Mouse (Mus musculus) heart, embryonic 14.5 days (tissue): Measurements from ENCODE around the gene Fzr1. TPM values are rescaled to one million over a fixed set of nuclear protein-coding genes. Genes with fewer than 3 reads are reported as not detected.
A peak's percentile ranks its signal among the peaks of the same experiment; 100 is the strongest.

Experiments
- ATAC-seq: fragments of 200-750 bp; cut with Nextera tagmentation; 2 replicates; pipeline ENCODE4 v1.8.0; 2017; ENCODE audit warnings: low read depth, moderate TSS enrichment; ENCODE audit not compliant: insufficient number of reproducible peaks, insufficient read depth, low FRiP score
- H3K27ac ChIP-seq, 2 experiments: fragments of 200-500 bp in 1 of 2; fragments of 300-500 bp in 1 of 2; sonication (generic) in 1 of 2; replicated peaks in 1 of 2; 2 replicates each; pipeline ENCODE4 v1.5.1; 2012 to 2014; ENCODE audit warnings: low read depth in 2 of 2, low read length in 2 of 2, control low read depth in 1 of 2, mild to moderate bottlenecking in 1 of 2, mixed read lengths in 1 of 2; ENCODE audit not compliant: control insufficient read depth in 1 of 2, insufficient read depth in 1 of 2
- H3K27me3 ChIP-seq: fragments of 300-500 bp; sonication (generic); 2 replicates; pipeline ENCODE4 v1.6.1; 2014; ENCODE audit warnings: mild to moderate bottlenecking, low read length, control low read depth; ENCODE audit not compliant: control insufficient read depth, insufficient read depth
- H3K36me3 ChIP-seq: fragments of 300-500 bp; sonication (generic); 2 replicates; pipeline ENCODE4 v1.6.1; 2014; ENCODE audit warnings: mild to moderate bottlenecking, control low read depth, low read length, mixed read lengths; ENCODE audit not compliant: control insufficient read depth, insufficient read depth
- H3K4me1 ChIP-seq, 2 experiments: fragments of 200-500 bp in 1 of 2; fragments of 300-500 bp in 1 of 2; sonication (generic) in 1 of 2; 2 replicates each; pipeline ENCODE4 v1.6.1; 2012 to 2014; ENCODE audit warnings: low read length in 2 of 2, control low read depth in 1 of 2, mixed read lengths in 1 of 2; ENCODE audit not compliant: control insufficient read depth in 2 of 2, insufficient read depth in 2 of 2
- H3K4me2 ChIP-seq: fragments of 300-500 bp; sonication (generic); 2 replicates; pipeline ENCODE4 v1.6.1; 2014; ENCODE audit warnings: mild to moderate bottlenecking, low read length
- H3K4me3 ChIP-seq, 2 experiments: fragments of 200-500 bp in 1 of 2; fragments of 300-500 bp in 1 of 2; sonication (generic) in 1 of 2; 2 replicates each; pipeline ENCODE4 v1.5.1; 2012 to 2014; ENCODE audit warnings: low read length in 2 of 2, mild to moderate bottlenecking in 2 of 2, control low read depth in 1 of 2, low read depth in 1 of 2, moderate library complexity in 1 of 2; ENCODE audit not compliant: control insufficient read depth in 1 of 2, insufficient read depth in 1 of 2
- H3K9ac ChIP-seq: fragments of 300-500 bp; sonication (generic); 2 replicates; pipeline ENCODE4 v1.6.1; 2014; ENCODE audit warnings: mild to moderate bottlenecking, low read length
- H3K9me3 ChIP-seq: fragments of 300-500 bp; sonication (generic); 2 replicates; pipeline ENCODE4 v1.6.1; 2016; ENCODE audit warnings: low read length, control low read depth; ENCODE audit not compliant: control insufficient read depth
- WGBS: fragments of 180-500 bp; shearing (Covaris S2); extraction: QIAGEN DNeasy Blood & Tissue Kit; methylation state at CpG from one replicate; pipeline ENCODE4 v1.1.7; 2014; 5-methylcytosine and 5-hydroxymethylcytosine counted together
- polyA plus RNA-seq: library from polyadenylated mRNA; unstranded; fragments of >200 nt; fragmentation: Nextera tagmentation; extraction: Ambion mirVana; gene quantifications from 2 replicates; pipeline ENCODE4 v1.2.1, GENCODE M21; 2014

The Fzr1 gene
- polyA plus RNA-seq, 1 experiment from 2014 or later = 64.6 TPM

DNA sequence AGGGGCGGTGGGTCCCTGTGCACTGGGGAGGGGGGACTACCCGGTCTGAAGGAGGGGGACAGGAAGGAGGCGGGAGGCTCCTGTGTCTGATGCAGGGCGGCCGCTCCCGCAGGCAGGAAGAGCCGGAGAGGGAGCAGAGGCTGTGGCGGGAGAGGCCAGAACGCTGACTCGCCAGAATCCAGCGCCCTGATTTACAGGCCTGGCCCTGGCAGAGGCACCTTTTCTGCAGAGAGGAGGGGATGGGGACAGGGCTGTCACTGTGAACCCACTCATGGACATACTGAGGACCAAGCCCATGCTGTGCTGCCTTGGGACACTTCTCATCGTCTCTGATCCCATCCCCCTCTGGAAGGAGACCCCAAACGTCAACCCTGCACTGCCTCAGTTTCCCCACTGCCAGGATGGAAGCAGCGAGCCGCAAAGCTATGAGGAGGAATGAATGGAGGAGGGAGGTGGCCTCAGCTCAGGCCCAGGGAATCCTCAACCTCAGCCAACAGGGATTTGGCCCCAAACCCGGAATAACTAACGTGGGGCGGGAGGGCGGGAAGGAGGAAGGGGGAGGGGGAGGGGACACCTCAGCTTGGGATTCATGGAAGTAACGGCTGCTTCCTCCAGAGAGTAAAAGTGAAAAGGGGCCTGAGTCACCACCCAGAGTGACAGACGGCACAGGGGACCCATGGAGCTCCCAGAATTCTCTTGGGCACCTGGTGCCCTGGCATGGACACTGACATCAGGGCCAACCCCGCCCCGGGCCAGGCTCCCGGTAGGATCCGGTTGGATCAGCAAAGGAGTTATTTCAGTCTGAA is 46.1 kb upstream of the Fzr1 start:
- H3K4me2 ChIP-seq = peak overlapping the region; percentile 93
- WGBS = 12% methylated on average over 25 of the region's 25 CpGs
- H3K27ac ChIP-seq = peak overlapping the region; percentile 65 to 71
- H3K9ac ChIP-seq = peak overlapping the region; percentile 84
- peak; percentile 10; the same call in 1 of the 2 replicates for ATAC-seq
- H3K36me3 ChIP-seq = peaks cover 12% of the 10 kb centered on the region
- H3K4me1 ChIP-seq = peaks cover 24 to 34% of the 10 kb centered on the region in 2 experiments
- H3K4me3 ChIP-seq = peak overlapping the region; percentile 17 to 59
- H3K9me3 ChIP-seq = no peaks in the 10 kb centered on the region
- H3K27me3 ChIP-seq = no peaks in the 10 kb centered on the region

DNA sequence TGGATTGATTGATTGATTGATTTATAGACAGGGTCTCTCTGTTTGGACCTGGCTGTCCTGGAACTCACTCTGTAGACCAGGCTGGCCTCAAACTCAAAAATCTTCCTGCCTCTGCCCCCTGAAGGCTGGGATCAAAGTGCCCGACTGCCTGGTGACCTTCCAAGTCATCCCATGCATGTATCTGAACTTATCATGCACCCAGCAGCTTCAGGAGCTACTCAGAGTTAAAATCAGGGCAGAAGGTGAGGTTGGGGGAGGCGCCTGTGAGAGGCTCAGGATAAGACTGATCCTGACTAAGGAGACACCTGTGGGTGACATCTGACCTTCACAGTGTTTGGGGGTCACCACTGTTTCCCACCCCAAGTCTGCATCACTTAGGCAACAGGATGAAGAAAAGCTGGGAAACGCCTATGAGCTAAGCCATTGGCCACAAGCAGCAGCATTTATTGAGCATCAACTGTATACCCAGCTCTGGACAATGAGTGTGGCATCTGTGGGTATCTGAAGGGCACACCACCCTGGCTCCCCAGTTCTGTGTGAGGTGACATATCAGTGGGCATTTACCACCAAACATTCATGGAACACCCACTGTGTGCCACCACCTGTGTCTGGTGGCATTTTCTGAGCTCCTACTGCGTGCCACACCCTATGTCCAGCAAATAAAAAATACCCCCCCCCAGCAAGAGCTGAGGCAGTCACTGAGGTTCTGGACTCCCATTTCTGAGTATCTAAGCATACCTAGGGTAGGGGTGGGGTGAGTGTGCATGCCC is 45.3 kb upstream of the Fzr1 start:
- Histone ChIP-seq H3K9ac (peak overlapping the region; percentile 84; the same call in 1 of the 2 replicates), H3K9me3 (no peaks in the 10 kb centered on the region), H3K36me3 (peaks cover 20% of the 10 kb centered on the region), H3K27ac (peak overlapping the region in 1 of 2 experiments; percentile 71; a peak in 2 of 4 replicates), H3K4me2 (peak overlapping the region; percentile 93), H3K4me3 (no peak overlapping the region), H3K4me1 (peaks cover 25 to 39% of the 10 kb centered on the region in 2 experiments), H3K27me3 (no peaks in the 10 kb centered on the region)
- WGBS = 74% methylated on average over 4 of the region's 4 CpGs
- no peak for ATAC-seq

DNA sequence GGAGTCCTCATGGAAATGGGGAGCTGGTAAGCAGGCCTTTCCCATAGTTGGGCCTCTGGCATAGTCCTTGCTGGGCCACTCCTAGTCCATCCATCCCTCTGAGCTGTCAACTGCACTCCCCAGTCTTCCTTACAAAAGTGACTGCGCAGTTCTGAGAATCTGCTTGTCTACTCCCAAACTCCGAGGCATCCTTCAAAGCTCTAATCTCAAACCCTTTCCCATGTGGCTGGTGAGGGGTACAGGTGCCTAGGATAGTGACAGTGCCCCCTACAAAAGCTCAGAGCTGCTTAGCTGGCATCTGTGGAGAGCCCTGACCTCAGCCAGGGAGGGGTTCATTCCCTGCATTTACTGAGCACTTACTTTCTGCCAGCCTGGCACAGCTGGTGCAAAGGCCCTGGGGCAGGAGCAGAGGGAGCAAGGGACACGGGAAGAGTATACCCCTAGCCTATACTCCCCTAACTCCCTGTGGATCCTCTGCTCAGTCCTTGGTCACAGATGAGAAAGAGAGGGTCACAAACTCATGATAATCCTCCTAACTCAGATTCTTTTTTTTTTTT is 44.4 kb upstream of the Fzr1 start:
- 82% methylated on average over 3 of the region's 3 CpGs for WGBS
- Histone ChIP-seq H3K27ac (no peak overlapping the region), H3K9ac (no peak overlapping the region), H3K4me3 (no peak overlapping the region), H3K27me3 (no peaks in the 10 kb centered on the region), H3K9me3 (no peaks in the 10 kb centered on the region), H3K4me2 (no peak overlapping the region), H3K36me3 (peaks cover 23% of the 10 kb centered on the region), H3K4me1 (peaks cover 28 to 46% of the 10 kb centered on the region in 2 experiments)
- ATAC-seq = no peak

DNA sequence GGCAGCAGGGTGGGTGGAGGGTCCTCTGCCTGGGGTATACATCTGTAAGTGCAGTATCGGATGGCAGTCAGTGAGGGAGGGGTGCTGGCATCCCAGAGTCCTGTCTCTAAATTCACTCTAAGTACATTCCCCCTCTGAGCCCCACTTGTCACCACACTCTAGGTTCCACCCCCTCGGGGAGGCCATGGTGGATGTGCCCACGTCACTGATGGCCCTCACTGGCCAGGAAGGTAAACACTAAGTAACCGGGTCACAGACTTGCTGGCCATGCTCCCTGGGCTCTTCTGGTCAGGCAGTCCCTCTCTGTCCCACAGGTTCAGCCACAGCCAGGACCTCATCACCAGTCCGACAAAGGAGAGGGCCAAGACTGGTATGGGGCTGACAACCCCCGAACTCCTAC is 43.9 kb upstream of the Fzr1 start:
- peaks cover 30 to 48% of the 10 kb centered on the region in 2 experiments for H3K4me1 ChIP-seq
- peaks cover 26% of the 10 kb centered on the region for H3K36me3 ChIP-seq
- no peaks in the 10 kb centered on the region for H3K27me3 ChIP-seq

DNA sequence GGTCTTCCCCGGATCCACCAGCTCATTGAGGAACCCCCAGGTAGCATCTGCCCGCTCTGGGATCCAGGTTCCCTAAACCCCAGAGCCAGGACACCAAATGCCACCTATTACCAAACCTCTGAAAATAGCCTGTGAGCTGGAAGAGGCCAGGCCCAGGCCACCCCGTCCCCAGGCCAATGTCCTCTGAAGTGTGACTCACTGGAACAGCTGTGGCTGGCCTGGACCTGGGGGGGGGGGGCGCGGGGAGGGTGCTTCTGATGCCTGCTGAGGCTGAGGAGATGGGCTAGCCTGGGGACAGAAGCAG is 43.4 kb upstream of the Fzr1 start:
- no peak overlapping the region for H3K4me2 ChIP-seq
- no peaks in the 10 kb centered on the region for H3K9me3 ChIP-seq
- 62% methylated on average over 5 of the region's 5 CpGs for WGBS
- no peak overlapping the region for H3K27ac ChIP-seq
- H3K36me3 ChIP-seq = peaks cover 26% of the 10 kb centered on the region
- H3K4me1 ChIP-seq = peaks cover 32 to 51% of the 10 kb centered on the region in 2 experiments
- H3K4me3 ChIP-seq = no peak overlapping the region
- H3K27me3 ChIP-seq = no peaks in the 10 kb centered on the region
- no peak for ATAC-seq
- no peak overlapping the region for H3K9ac ChIP-seq

More for the DNA sequence above, 43.9 kb upstream of the Fzr1 start:
- 75% methylated on average over 6 of the region's 6 CpGs for WGBS
- Histone ChIP-seq H3K4me3 (no peak overlapping the region), H3K27ac (no peak overlapping the region), H3K4me2 (no peak overlapping the region), H3K9me3 (no peaks in the 10 kb centered on the region), H3K9ac (no peak overlapping the region)
- no peak for ATAC-seq

DNA sequence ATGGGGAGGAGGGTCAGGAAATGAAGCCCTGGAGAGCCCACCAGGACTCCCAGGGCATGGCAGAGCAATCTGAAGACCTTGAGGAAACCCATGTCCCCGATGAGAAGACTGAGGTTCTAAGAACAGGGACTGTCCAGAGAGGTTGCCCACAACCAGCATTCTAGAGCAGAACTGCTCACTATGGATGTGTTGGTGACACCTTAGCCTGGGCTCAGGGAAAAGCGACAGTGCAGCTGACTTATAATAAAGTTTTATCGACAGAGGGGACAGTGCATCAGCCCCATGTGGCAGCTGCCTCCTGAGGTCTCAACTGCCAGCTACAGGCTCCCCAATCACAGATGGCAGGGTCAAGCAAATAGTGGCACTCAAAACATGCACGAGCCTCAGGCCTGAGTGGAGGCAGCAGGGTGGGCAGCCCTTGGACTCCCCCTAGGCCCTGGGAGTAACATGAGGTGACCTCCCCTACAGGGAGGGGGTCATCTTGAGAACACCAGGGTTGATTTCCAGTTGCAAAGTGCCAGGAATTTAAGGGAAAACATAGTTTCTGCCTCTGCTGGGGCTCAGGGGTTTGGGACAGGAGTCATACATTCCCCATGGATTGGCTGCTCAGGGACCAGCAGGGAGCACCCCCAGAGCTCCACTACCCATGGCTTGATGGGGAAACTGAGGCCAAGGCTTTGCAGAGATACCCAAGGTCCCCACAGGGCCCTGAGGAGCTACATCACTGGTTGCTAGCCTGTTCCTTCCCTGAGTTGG is 42.9 kb upstream of the Fzr1 start:
- Histone ChIP-seq H3K9ac (no peak overlapping the region), H3K4me2 (no peak overlapping the region), H3K27me3 (no peaks in the 10 kb centered on the region), H3K4me1 (peaks cover 36 to 56% of the 10 kb centered on the region in 2 experiments), H3K4me3 (no peak overlapping the region), H3K9me3 (no peaks in the 10 kb centered on the region), H3K27ac (no peak overlapping the region), H3K36me3 (peaks cover 26% of the 10 kb centered on the region)
- ATAC-seq = no peak
- 79% methylated on average over 4 of the region's 4 CpGs for WGBS

DNA sequence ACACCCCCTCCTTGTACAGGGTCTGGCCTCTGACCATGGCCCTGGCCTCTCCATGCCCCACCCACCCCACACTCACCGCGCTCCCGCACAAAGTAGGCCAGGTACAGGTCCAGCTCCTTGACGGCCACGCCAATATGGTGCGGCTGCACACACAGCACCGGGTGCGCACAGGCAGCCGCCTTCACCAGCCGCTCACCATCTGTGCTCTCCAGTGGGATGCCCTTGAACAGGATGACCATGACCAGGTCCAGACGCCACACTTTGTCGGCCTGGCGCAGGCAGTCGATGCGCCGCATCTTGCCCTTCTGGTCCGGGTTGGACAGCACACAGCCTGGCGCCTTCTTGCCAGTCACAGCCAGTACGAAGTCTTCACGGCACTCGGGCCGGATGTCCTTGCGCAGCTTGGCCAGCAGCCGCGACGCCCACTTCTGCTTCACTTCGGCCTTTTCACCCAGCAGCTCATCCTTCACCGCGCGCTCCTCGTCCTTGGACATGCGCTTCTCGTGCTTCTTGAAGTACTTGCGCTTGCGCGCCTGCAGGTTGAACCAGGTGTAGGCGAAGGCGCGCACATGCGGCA is 42.0 kb upstream of the Fzr1 start:
- Histone ChIP-seq H3K27ac (no peak overlapping the region), H3K4me3 (no peak overlapping the region), H3K9me3 (no peaks in the 10 kb centered on the region), H3K27me3 (no peaks in the 10 kb centered on the region), H3K9ac (no peak overlapping the region), H3K36me3 (peaks cover 27% of the 10 kb centered on the region), H3K4me1 (peaks cover 30 to 53% of the 10 kb centered on the region in 2 experiments), H3K4me2 (no peak overlapping the region)
- WGBS = 86% methylated on average over 40 of the region's 40 CpGs
- ATAC-seq = no peak
